Mouse (Mus musculus) retina, postnatal 7 days (tissue): ENCODE results near the gene Acsl3.

Experiments used
- DNase-seq: peaks from one replicate; pipeline ENCODE4 v3.0.0-alpha.2; 2012; ENCODE audit warnings: low read depth, low spot score

Acsl3 gene

DNA sequence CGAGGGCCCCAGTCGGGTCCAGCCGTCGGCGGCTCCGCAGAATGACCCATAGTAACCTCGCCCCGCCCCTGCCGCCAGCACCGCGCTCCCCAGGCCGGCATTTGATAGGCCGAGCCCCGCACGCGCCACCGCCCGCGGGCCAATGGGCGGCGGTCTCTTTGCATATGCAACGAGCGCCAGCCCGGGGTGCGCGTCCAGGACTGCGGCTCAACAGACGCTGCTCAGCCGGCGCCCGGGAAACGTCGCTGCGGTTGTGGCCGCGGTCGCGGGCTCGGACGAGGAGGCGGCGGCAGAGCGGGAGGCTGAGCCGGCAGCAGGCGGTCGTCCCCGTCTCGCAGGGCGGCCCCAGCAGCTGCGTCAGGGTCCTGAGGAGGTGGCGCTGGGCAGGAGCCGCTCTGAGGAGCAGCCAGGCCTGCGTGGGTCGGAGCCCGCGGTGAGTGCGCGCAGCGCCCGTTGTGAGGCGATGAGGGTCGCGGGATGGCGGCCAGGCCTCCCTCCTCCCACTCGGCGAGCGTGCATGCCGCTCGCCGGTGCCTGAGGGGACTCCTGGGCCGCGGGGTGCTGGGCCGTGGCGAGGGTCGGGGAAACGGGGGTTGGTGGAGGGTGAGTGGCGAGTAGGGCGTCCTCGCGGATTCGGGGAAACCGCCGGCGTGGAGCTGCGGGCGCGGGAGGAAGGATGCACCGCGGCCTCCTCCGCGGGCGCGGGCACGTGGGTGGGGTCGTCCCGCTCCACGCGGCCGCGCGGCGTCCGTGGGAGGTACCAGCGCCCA, at the start of gene Acsl3, which contains the start of gene Utp14b:
Gene Acsl3 (plus strand): TSS at position 155 of the 770 bp plus-strand sequence.
Gene Utp14b (plus strand): TSS at position 368 of the 770 bp plus-strand sequence.
- peak; percentile 96 for DNase-seq

- no peak for DNase-seq
These were observed 48.3 kb upstream of the Acsl3 start for GRCm38 (mm10) chr1:78609134-78609907.

- DNase-seq = no peak
These were observed 46.6 kb upstream of the Acsl3 start for GRCm38 (mm10) chr1:78611039-78611438.

GRCm38 (mm10) chr1:78612959-78613358, 44.7 kb upstream of the Acsl3 start:
- no peak for DNase-seq

DNA sequence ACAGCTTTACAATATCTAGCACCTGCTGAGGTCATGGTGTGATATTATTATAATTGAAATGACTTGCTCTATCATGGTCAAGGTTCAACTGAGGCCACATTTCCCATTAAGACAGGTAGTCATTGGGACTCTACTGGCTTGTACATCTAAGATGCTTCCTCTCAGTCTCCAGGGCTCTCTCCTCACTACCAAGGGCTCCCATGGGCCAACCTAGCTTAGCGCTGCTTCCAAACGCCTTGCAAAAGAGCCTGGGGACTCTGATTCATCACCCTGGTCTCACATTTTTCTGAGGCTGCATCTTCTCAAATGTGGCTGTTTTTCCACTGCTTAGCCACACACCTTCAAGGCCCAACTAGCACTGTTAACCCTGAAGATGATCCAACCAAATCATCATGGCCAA, 33.3 kb upstream of the Acsl3 start:
- DNase-seq = no peak

- no peak for DNase-seq
These were observed 23.1 kb upstream of the Acsl3 start for GRCm38 (mm10) chr1:78634486-78634885.

- DNase-seq = no peak
These were observed 16.8 kb upstream of the Acsl3 start for GRCm38 (mm10) chr1:78640871-78641270.

GRCm38 (mm10) chr1:78641791-78642190, 15.8 kb upstream of the Acsl3 start:
- no peak for DNase-seq

DNA sequence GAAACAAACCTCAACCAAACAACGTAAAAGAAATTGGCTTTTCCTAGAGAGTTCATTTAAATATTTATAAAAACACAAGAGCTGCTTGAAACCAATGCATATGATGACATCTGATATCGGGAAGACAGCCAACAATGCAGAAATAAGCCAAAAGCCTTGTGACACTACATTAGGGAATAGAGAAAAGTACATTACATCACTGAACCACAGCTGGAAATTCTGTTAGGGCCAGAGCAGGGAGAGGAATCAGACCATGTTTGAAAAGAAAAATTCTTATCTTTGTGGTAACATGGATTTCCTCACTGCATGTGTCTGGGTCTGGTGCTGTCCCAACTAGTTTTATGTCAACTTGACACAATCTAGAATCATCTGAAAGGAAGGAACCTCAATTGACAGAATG, 15.4 kb upstream of the Acsl3 start:
- no peak for DNase-seq

- DNase-seq = no peak
These were observed 10.2 kb upstream of the Acsl3 start for GRCm38 (mm10) chr1:78647317-78647885.

DNA sequence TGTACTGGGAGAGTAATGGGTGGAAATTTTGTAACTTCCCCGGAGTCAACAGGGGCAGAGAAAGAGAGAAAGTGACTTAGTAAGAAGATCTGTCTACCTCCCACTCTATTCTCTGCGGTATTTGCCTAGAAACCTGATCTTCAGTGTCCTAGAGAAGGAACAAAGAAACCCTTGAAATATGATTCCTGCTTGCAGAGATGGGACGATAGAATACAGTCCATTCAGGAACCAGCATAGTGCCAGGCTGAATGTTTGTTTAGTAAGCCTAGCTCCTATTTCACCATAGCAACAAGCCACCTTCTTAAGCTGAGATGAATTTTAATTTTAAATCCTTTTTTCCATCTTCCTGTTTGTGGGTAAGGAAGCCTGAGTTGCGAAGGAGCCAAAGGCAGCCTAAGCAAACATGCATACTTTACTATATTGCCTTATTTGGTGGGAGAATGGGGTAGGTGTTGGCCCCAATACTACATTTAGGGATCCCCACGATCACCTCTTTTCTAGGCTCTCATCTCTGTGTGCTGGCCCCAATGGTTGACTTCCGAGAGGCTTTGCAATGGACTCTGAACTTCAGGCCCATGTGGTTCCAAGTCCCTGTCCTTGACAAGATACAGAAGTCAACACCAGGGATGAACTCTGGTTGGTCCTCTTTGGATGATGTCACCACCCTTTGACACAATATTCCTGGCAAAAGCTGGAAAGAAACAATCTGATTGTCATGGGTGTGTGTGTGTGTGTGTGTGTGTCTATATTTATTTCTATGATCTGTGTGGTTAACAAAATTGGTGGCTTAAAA, 8.2 kb upstream of the Acsl3 start:
- no peak for DNase-seq

DNA sequence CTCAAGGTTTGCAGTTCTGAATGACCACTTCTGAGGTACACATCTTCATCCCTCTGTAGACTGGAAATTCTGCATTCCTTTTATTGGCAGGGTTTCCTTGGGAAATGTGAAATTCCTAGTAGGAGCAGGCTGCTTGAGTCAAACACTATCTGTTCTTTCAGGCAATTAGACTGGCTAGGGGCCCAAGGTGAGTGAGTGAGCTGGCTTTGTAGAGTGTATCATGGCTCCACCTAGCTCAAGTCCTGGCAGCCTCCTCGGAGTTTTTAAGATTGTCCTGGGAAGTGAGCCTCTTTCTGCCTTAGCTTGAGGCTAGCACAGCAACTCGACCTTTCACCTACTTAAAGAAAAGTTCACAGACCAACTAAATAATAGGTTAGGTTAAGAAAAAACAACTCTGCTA, 1.2 kb upstream of the Acsl3 start:
- DNase-seq = no peak

- no peak for DNase-seq
These were observed 500 bp upstream of the Acsl3 start for GRCm38 (mm10) chr1:78657021-78657629.

GRCm38 (mm10) chr1:78658441-78659269, 1.0 kb downstream of the Acsl3 start:
- no peak for DNase-seq

DNA sequence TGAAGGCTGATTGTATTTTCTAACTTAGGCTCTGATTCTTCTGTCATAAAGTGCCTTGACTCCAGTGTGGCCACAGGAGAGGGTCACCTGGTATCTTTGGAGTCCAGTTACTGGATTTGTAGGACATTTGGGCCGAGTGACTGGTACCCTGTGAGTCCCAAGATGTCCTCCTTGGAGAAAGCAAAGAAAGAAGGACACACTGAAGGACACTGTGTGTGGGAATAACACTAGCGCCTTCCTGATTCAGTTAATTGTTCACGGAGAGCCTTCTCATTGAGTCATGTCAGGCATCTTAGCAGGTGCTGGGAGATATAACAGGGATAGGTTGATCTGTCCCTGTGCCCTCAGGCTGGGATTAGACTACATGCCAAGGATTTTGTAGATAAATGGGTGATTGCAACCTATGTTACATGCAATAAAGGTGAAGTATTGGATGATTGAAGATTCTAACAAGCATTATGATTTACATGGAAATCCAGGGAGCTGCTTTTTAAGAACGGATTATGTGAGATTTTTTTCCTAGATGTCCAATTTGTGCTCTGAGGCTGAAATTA, 1.7 kb downstream of the Acsl3 start:
- no peak for DNase-seq

DNA sequence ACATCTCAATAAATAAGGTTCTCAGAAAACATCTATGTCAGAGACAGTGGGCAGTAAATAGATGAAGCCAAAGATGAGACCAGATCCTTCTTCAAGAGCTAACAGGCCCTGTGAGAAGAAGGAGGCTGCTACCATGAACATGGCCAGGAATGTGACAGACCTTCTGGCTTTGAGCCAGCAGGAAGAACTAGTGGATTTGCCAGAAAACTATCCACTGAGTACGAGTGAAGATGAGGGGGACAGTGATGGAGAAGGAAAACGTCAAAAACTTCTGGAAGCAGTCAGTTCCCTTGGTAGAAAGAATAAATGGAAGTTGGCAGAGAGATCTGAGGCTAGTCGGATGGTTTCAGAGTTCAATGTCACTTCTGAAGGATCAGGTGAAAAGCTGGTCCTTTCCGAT, 6.7 kb downstream of the Acsl3 start:
- DNase-seq = no peak

- no peak for DNase-seq
These were observed 8.4 kb downstream of the Acsl3 start for GRCm38 (mm10) chr1:78665954-78666499.

- DNase-seq = no peak
These were observed 9.0 kb downstream of the Acsl3 start for GRCm38 (mm10) chr1:78666585-78666984.

GRCm38 (mm10) chr1:78682291-78682690, 24.7 kb downstream of the Acsl3 start:
- DNase-seq = no peak

DNA sequence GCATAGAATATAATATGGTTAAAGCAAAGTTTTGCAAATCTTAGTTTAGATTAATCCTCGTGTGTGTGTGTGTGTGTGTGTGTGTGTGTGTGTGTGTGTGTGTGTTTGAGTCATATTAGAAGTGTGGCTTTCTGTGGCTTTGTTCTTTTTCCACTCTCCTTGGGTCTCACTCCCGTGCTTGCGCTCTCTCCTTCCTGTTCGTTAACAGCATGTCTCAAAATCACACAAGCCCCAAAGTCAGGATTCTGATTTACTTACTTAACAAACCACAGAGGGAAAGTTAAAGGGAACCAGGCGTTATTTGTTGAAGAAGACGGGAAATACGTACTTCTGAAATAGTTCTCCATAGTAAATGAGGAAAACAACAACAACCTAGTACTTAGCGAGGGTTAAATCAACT, 26.5 kb downstream of the Acsl3 start:
- DNase-seq = no peak
